Mouse (Mus musculus) colon, adult 2 months (tissue): ENCODE measurements around the gene Ffar2. TPM values are rescaled to one million over a fixed set of nuclear protein-coding genes. Genes with fewer than 3 reads are reported as not detected.

Experiments used
- polyA plus RNA-seq: library from polyadenylated mRNA; depleted of rRNA; stranded (reverse); fragments of >200 nt; gene quantifications from 2 replicates; pipeline ENCODE4 v1.2.3, GENCODE M21; 2012; rRNA removed

The Ffar2 gene
- polyA plus RNA-seq, result 65.9 and 69.4 TPM in 2 replicates

GRCm38 (mm10) chr7:30823675-30824074 lies at the start of gene Ffar2:
TSS of gene Ffar2 (minus strand) at chr7:30823775.

GRCm38 (mm10) chr7:30861464-30861863 lies 37.9 kb upstream of the Ffar2 start, which contains the start of gene Ffar1:
TSS of gene Ffar1 (minus strand) at chr7:30861564.

GRCm38 (mm10) chr7:30856078-30856477 lies 32.5 kb upstream of the Ffar2 start, which contains the start of gene Ffar3:
TSS of gene Ffar3 (minus strand) at chr7:30856178.

GRCm38 (mm10) chr7:30787377-30788022 lies 36.1 kb downstream of the Ffar2 start, which contains the start of gene Krtdap:
TSS of gene Krtdap (plus strand) at chr7:30787896.

Other genes with a start within 250 kb of the Ffar2 start
- 46.0 and 47.1 TPM in 2 replicates for gene Kmt2b, start 235.0 kb downstream of the Ffar2 start, polyA plus RNA-seq
- 5.3 and 6.6 TPM in 2 replicates for gene Zbtb32, start 224.9 kb downstream of the Ffar2 start, polyA plus RNA-seq
- gene Upk1a, start 210.9 kb downstream of the Ffar2 start, polyA plus RNA-seq, result 24.9 and 37.7 TPM in 2 replicates
- 423 and 473 TPM in 2 replicates for gene Cox6b1, start 197.6 kb downstream of the Ffar2 start, polyA plus RNA-seq
- gene Etv2, start 187.9 kb downstream of the Ffar2 start, polyA plus RNA-seq, result not detected in 2 replicates
- gene Rbm42, start 173.5 kb downstream of the Ffar2 start, polyA plus RNA-seq, result 82.7 and 93.1 TPM in 2 replicates
- 7.2 and 8.7 TPM in 2 replicates for gene Haus5, start 158.8 kb downstream of the Ffar2 start, polyA plus RNA-seq
- not detected in 2 replicates for gene Pmis2, start 152.2 kb downstream of the Ffar2 start, polyA plus RNA-seq
- 0.91 and 1.2 TPM in 2 replicates for gene 2200002J24Rik, start 124.8 kb downstream of the Ffar2 start, polyA plus RNA-seq
- gene Atp4a, start 111.6 kb downstream of the Ffar2 start, polyA plus RNA-seq, result 0.51 and 0.90 TPM in 2 replicates
- 158 and 172 TPM in 2 replicates for gene Tmem147, start 94.2 kb downstream of the Ffar2 start, polyA plus RNA-seq
- gene Gapdhs, start 80.1 kb downstream of the Ffar2 start, polyA plus RNA-seq, result not detected in 2 replicates
- gene Sbsn, start 72.3 kb downstream of the Ffar2 start, polyA plus RNA-seq, result 1.2 and 1.8 TPM in 2 replicates
- gene Dmkn, start 60.0 kb downstream of the Ffar2 start, polyA plus RNA-seq, result 3.6 and 5.1 TPM in 2 replicates
- not detected in 2 replicates for gene Krtdap, start 35.9 kb downstream of the Ffar2 start, polyA plus RNA-seq
- gene Ffar3, start 32.4 kb upstream of the Ffar2 start, polyA plus RNA-seq, result 1.6 and 3.7 TPM in 2 replicates
- gene Ffar1, start 37.8 kb upstream of the Ffar2 start, polyA plus RNA-seq, result 0.62 and 0.66 TPM in 2 replicates
- 3.6 and 5.0 TPM in 2 replicates for gene Cd22, start 56.6 kb upstream of the Ffar2 start, polyA plus RNA-seq
- gene Mag, start 91.1 kb upstream of the Ffar2 start, polyA plus RNA-seq, result 0.63 and 0.67 TPM in 2 replicates
- gene Hamp2, start 100.9 kb upstream of the Ffar2 start, polyA plus RNA-seq, result 1.2 and 15.5 TPM in 2 replicates
- 0.73 and 1.2 TPM in 2 replicates for gene Hamp, start 120.3 kb upstream of the Ffar2 start, polyA plus RNA-seq
- 131 and 151 TPM in 2 replicates for gene Usf2, start 133.0 kb upstream of the Ffar2 start, polyA plus RNA-seq
- gene Lsr, start 149.7 kb upstream of the Ffar2 start, polyA plus RNA-seq, result 312 and 358 TPM in 2 replicates
- 4.6 and 5.6 TPM in 2 replicates for gene Fam187b, start 150.0 kb upstream of the Ffar2 start, polyA plus RNA-seq
- gene Fxyd5, start 218.7 kb upstream of the Ffar2 start, polyA plus RNA-seq, result 40.4 and 41.9 TPM in 2 replicates
- gene Fxyd7, start 227.7 kb upstream of the Ffar2 start, polyA plus RNA-seq, result 6.2 and 7.2 TPM in 2 replicates
- gene Fxyd1, start 233.4 kb upstream of the Ffar2 start, polyA plus RNA-seq, result 192 and 199 TPM in 2 replicates
- 10.7 and 11.0 TPM in 2 replicates for gene Lgi4, start 235.6 kb upstream of the Ffar2 start, polyA plus RNA-seq